Mouse (Mus musculus) pancreas, adult 10 weeks (tissue): ENCODE data around the gene Plpp7. TPM values are rescaled to one million over a fixed set of nuclear protein-coding genes. Genes with fewer than 3 reads are reported as not detected.

ENCODE experiments used
- polyA plus RNA-seq: library from polyadenylated mRNA; stranded (reverse); fragments of 350-450 nt; fragmentation: Illumina TruSeq; extraction: RNeasy Lipid Tissue Mini Kit (QIAGEN cat#74804); gene quantifications from one replicate; pipeline ENCODE4 v1.2.3, GENCODE M21; 2015; ENCODE audit warnings: low read depth, low replicate concordance; ENCODE audit not compliant: insufficient read depth

The Plpp7 gene
- 4.7 TPM for polyA plus RNA-seq

GRCm38 (mm10) chr2:32095351-32096121, at the start of gene Plpp7:
TSS of gene Plpp7 (plus strand) at chr2:32095528.

GRCm38 (mm10) chr2:32084111-32084871, 11.0 kb upstream of the Plpp7 start, which contains the start of gene Fam78a:
TSS of gene Fam78a (minus strand) at chr2:32084857.

GRCm38 (mm10) chr2:32150924-32151659, 55.8 kb downstream of the Plpp7 start, which contains the start of gene Prrc2b:
TSS of gene Prrc2b (plus strand) at chr2:32151082.

Other genes starting within 250 kb of the Plpp7 start
- not detected for gene Fibcd1, start 249.5 kb upstream of the Plpp7 start, polyA plus RNA-seq
- gene Lamc3, start 208.2 kb upstream of the Plpp7 start, polyA plus RNA-seq: 2.5 TPM
- 1.7 TPM for gene Aif1l, start 145.4 kb upstream of the Plpp7 start, polyA plus RNA-seq
- gene Nup214, start 121.1 kb upstream of the Plpp7 start, polyA plus RNA-seq: 11.9 TPM
- 1.3 TPM for gene Fam78a, start 10.7 kb upstream of the Plpp7 start, polyA plus RNA-seq
- 13.6 TPM for gene Prrc2b, start 55.6 kb downstream of the Plpp7 start, polyA plus RNA-seq
- 4.7 TPM for gene Pomt1, start 141.1 kb downstream of the Plpp7 start, polyA plus RNA-seq
- 20.1 TPM for gene Uck1, start 164.6 kb downstream of the Plpp7 start, polyA plus RNA-seq
- gene Golga2, start 191.9 kb downstream of the Plpp7 start, polyA plus RNA-seq: 13.0 TPM
- 67.1 TPM for gene Swi5, start 192.5 kb downstream of the Plpp7 start, polyA plus RNA-seq